Mouse (Mus musculus) brain, adult 2 months (tissue): Measurements from ENCODE around the gene Fancc.
A peak's percentile ranks its signal among the peaks of the same experiment; 100 is the strongest.

Source experiments
- DNase-seq: peaks from one replicate; pipeline ENCODE4 v3.0.0; 2011; ENCODE audit warnings: low read depth, low spot score

Gene Fancc

GRCm38 (mm10) chr13:63496646-63497582 lies at the start of gene Fancc:
TSS of gene Fancc (minus strand) at chr13:63497278.
- peak; percentile 31 for DNase-seq

- DNase-seq: no peak
Measured at GRCm38 (mm10) chr13:63545291-63545690, 48.2 kb upstream of the Fancc start.

- DNase-seq: no peak
Measured at GRCm38 (mm10) chr13:63544967-63545253, 47.8 kb upstream of the Fancc start.

- no peak for DNase-seq
Measured at GRCm38 (mm10) chr13:63544119-63544966, 47.3 kb upstream of the Fancc start.

- DNase-seq: no peak
Measured at GRCm38 (mm10) chr13:63543459-63543858, 46.4 kb upstream of the Fancc start.

- no peak for DNase-seq
Measured at GRCm38 (mm10) chr13:63542796-63543384, 45.8 kb upstream of the Fancc start.

- no peak for DNase-seq
Measured at GRCm38 (mm10) chr13:63541510-63541909, 44.4 kb upstream of the Fancc start.

GRCm38 (mm10) chr13:63540584-63540983 lies 43.5 kb upstream of the Fancc start:
- no peak for DNase-seq

GRCm38 (mm10) chr13:63534981-63535380 lies 37.9 kb upstream of the Fancc start:
- no peak for DNase-seq

- DNase-seq: no peak
Measured at GRCm38 (mm10) chr13:63530857-63531256, 33.8 kb upstream of the Fancc start.

- no peak for DNase-seq
Measured at GRCm38 (mm10) chr13:63530371-63530764, 33.3 kb upstream of the Fancc start.

- DNase-seq: no peak
Measured at GRCm38 (mm10) chr13:63529602-63530370, 32.7 kb upstream of the Fancc start.

- no peak for DNase-seq
Measured at GRCm38 (mm10) chr13:63528852-63529251, 31.8 kb upstream of the Fancc start.

- DNase-seq: peak; percentile 54
Measured at GRCm38 (mm10) chr13:63528164-63528675, 31.1 kb upstream of the Fancc start.

- no peak for DNase-seq
Measured at GRCm38 (mm10) chr13:63525571-63526197, 28.6 kb upstream of the Fancc start.

- DNase-seq: peak; percentile 79
Measured at GRCm38 (mm10) chr13:63524608-63525570, 27.8 kb upstream of the Fancc start.

- no peak for DNase-seq
Measured at GRCm38 (mm10) chr13:63524061-63524460, 27.0 kb upstream of the Fancc start.

GRCm38 (mm10) chr13:63522832-63523231 lies 25.8 kb upstream of the Fancc start:
- DNase-seq: no peak

GRCm38 (mm10) chr13:63520110-63520509 lies 23.0 kb upstream of the Fancc start:
- no peak for DNase-seq

- no peak for DNase-seq
Measured at GRCm38 (mm10) chr13:63516535-63516934, 19.5 kb upstream of the Fancc start.
